Mouse (Mus musculus) cortical plate, adult 2 months (tissue): ENCODE data around the gene Epas1.

Experiments
- CTCF ChIP-seq: fragments of 200-500 bp; IDR thresholded peaks from 2 replicates; pipeline ENCODE4 v1.5.1; 2011; ENCODE audit warnings: mild to moderate bottlenecking, control low read depth, low read length; ENCODE audit not compliant: insufficient read depth; ENCODE audit errors: extremely low read depth
- POLR2A ChIP-seq: fragments of 200-500 bp; IDR thresholded peaks from 2 replicates; pipeline ENCODE4 v1.6.1; 2011; ENCODE audit warnings: mild to moderate bottlenecking, low read length, control low read depth; ENCODE audit not compliant: insufficient read depth; ENCODE audit errors: extremely low read depth

GRCm38 (mm10) chr17:86724786-86725415 is 28.6 kb upstream of the Epas1 start:
- TF ChIP-seq POLR2A (no peak), CTCF (no peak)
